Mouse (Mus musculus) heart, embryonic 12.5 days (tissue): ENCODE measurements at regions not wholly inside any gene's neighbourhood (a gene's known extent, or its start where the extent isn't known, plus 50 kb on each side); places are given as distances from the start of the nearest gene placed in this dataset.

Experiments used
- ATAC-seq: fragments of 200-750 bp; cut with Nextera tagmentation; 2 replicates; pipeline ENCODE4 v1.8.0; 2017; ENCODE audit warnings: moderate TSS enrichment, moderate library complexity; ENCODE audit not compliant: insufficient number of reproducible peaks, low FRiP score
- H3K27ac ChIP-seq: fragments of 300-500 bp; sonication (generic); 2 replicates; pipeline ENCODE4 v1.5.1; 2016; ENCODE audit warnings: mild to moderate bottlenecking, moderate library complexity; ENCODE audit not compliant: poor library complexity, severe bottlenecking
- H3K27me3 ChIP-seq: fragments of 300-500 bp; sonication (generic); replicated peaks from 2 replicates; pipeline ENCODE4 v1.6.1; 2016; ENCODE audit warnings: mild to moderate bottlenecking, moderate library complexity
- H3K36me3 ChIP-seq: fragments of 300-500 bp; sonication (generic); 2 replicates; pipeline ENCODE4 v1.6.1; 2016; ENCODE audit warnings: mild to moderate bottlenecking, moderate library complexity
- H3K4me1 ChIP-seq: fragments of 300-500 bp; sonication (generic); replicated peaks from 2 replicates; pipeline ENCODE4 v1.6.1; 2016; ENCODE audit warnings: mild to moderate bottlenecking
- H3K4me2 ChIP-seq: fragments of 300-500 bp; sonication (generic); 2 replicates; pipeline ENCODE4 v1.6.1; 2016; ENCODE audit warnings: mild to moderate bottlenecking, moderate library complexity
- H3K4me3 ChIP-seq: fragments of 300-500 bp; sonication (generic); 2 replicates; pipeline ENCODE4 v1.5.1; 2016; ENCODE audit warnings: mild to moderate bottlenecking
- H3K9ac ChIP-seq: fragments of 300-500 bp; sonication (generic); 2 replicates; pipeline ENCODE4 v1.6.1; 2016; ENCODE audit warnings: mild to moderate bottlenecking, moderate library complexity
- H3K9me3 ChIP-seq: fragments of 300-500 bp; sonication (generic); replicated peaks from 2 replicates; pipeline ENCODE4 v1.6.1; 2016; ENCODE audit warnings: mild to moderate bottlenecking, moderate library complexity
- WGBS: fragments of 180-500 bp; shearing (Covaris S2); methylation state at CpG from one replicate; pipeline ENCODE4 v1.1.7; 2016; 5-methylcytosine and 5-hydroxymethylcytosine counted together

DNA sequence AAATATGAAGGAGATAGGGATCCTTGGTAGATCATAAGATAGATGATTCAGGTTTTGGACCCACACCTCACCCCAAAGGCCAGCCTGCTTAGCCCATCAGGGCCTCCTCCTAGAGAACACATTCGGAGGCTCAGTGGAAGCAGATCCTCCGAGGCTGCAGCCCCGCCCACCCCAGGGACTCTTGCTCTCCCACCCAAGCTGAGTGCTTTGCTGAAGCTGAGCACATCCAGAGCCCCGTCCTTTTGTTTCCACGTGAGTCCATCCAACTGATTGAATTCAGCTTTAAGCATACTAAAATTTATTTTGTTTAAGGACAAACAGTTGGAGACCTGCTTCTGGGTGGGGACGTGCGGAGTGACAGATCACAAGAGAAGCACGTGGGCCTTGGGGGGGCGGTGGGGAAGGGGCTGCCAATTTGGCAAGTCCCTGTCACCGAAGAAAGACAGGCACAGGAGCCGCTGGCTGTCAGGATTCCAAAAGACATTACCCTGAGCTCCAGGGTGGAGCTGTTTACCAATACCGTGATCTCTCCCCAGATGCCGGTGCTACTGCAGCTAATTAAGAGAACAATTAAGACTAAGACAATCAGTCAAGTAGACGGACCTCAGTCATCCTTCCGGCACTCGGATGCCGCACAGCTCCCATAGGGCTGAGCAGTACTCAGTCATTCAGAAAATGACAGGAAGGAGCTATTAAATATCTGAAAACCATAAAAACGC lies 448.9 kb upstream of the Spred2 start:
- Histone ChIP-seq H3K9ac (no peak overlapping the region), H3K9me3 (no peaks in the 10 kb centered on the region)
- ATAC-seq = no peak

DNA sequence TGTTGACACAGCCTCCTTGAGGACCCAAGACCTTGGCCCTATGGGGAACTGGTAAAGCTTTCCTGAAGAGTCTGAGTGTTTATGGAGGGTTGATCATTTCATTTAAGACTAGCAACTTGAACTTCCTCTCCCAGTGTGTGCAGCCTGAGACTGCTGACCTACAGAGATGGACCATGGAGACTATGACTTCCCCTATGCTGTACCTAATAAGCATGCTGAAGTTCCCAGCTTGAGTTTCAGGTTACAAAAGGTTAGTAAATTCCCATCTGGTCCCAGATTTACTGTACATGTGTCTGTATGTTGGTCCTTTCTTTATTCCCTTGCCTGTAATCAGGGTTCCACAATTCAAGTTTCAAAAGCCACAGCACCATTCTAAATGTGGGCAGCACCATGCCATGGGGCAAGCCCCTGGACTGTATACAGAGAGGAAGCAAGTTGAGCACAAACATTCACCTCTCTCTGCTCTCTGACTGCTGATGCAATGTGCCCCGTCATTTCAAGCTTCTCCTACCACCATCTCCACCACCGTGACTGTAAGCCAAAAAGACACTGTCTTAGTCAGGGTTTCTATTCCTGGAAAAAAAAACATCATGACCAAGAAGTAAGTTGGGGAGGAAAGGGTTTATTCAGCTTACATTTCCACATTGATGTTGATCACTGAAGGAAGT lies 431.0 kb upstream of the Spred2 start:
- Histone ChIP-seq H3K4me3 (no peak overlapping the region), H3K9me3 (no peaks in the 10 kb centered on the region), H3K36me3 (no peaks in the 10 kb centered on the region), H3K27ac (no peak overlapping the region), H3K4me2 (no peak overlapping the region), H3K27me3 (no peaks in the 10 kb centered on the region), H3K9ac (no peak overlapping the region), H3K4me1 (no peaks in the 10 kb centered on the region)
- no peak for ATAC-seq
- WGBS = 65% methylated on average over 2 of the region's 2 CpGs

More for the DNA sequence above, 448.9 kb upstream of the Spred2 start:
- Histone ChIP-seq H3K4me2 (peak overlapping the region; percentile 62), H3K36me3 (no peaks in the 10 kb centered on the region), H3K27me3 (no peaks in the 10 kb centered on the region), H3K4me3 (peak overlapping the region; percentile 29), H3K4me1 (no peaks in the 10 kb centered on the region), H3K27ac (no peak overlapping the region)
- WGBS = 33% methylated on average over 18 of the region's 18 CpGs

DNA sequence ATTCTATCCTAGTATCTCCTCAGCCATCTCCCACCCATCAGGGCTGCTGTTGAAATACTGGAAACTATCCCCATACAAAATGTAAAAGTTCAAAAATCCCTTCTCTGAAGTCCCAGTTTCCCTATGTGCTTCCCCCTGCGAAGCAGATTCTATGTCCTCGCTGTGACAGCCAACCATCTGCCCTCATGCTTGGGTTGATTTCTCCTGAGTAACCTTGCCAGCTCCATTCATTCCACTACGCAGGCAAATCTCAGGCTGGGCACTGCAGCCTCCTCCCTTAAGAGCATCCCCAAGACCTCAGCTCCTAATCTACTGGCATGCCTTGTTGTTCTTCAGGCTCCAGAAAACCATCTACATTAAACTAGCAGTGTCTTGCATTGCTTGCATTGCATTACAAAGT lies 402.5 kb upstream of the Spred2 start:
- Histone ChIP-seq H3K4me2 (no peak overlapping the region), H3K4me1 (no peaks in the 10 kb centered on the region), H3K4me3 (no peak overlapping the region), H3K27ac (no peak overlapping the region), H3K36me3 (no peaks in the 10 kb centered on the region), H3K9me3 (no peaks in the 10 kb centered on the region), H3K9ac (no peak overlapping the region), H3K27me3 (no peaks in the 10 kb centered on the region)
- 78% methylated on average over 3 of the region's 3 CpGs for WGBS
- ATAC-seq = no peak

GRCm38 (mm10) chr11:19523853-19524487 lies 400.2 kb upstream of the Spred2 start:
- no peak overlapping the region for H3K4me2 ChIP-seq
- no peaks in the 10 kb centered on the region for H3K4me1 ChIP-seq
- 65% methylated on average over 6 of the region's 6 CpGs for WGBS
- H3K4me3 ChIP-seq = no peak overlapping the region
- H3K9ac ChIP-seq = no peak overlapping the region
- no peaks in the 10 kb centered on the region for H3K27me3 ChIP-seq
- ATAC-seq = no peak
- no peaks in the 10 kb centered on the region for H3K36me3 ChIP-seq
- H3K9me3 ChIP-seq = no peaks in the 10 kb centered on the region
- no peak overlapping the region for H3K27ac ChIP-seq

GRCm38 (mm10) chr11:19529126-19529525 lies 395.0 kb upstream of the Spred2 start:
- Histone ChIP-seq H3K36me3 (no peaks in the 10 kb centered on the region), H3K4me3 (no peak overlapping the region), H3K9ac (no peak overlapping the region), H3K27me3 (no peaks in the 10 kb centered on the region), H3K9me3 (no peaks in the 10 kb centered on the region), H3K27ac (no peak overlapping the region), H3K4me1 (no peaks in the 10 kb centered on the region; the same call in 1 of the 2 replicates), H3K4me2 (no peak overlapping the region)
- 63% methylated on average over 5 of the region's 5 CpGs for WGBS
- no peak for ATAC-seq

DNA sequence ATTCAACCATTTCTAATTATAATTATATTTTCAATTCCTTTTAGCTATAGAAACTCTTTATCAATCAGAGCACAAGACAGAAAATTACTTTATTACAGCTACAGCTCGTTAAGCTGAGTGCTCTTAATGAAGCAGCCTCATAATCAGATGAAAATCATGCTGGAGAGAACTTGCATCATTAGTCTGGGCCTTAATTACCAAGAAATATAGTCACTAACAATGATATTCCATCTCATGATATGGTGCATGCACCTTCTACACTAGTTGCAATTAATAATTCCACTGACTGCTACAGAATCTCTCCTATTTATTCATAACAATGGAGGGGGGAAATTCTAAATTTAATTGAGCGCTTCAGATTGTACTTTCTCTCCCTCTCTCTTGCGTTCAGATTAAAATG lies 393.5 kb upstream of the Spred2 start:
- H3K9me3 ChIP-seq = no peaks in the 10 kb centered on the region
- no peak overlapping the region for H3K4me3 ChIP-seq
- no peaks in the 10 kb centered on the region for H3K27me3 ChIP-seq
- no peaks in the 10 kb centered on the region for H3K36me3 ChIP-seq
- H3K9ac ChIP-seq = no peak overlapping the region
- no peak overlapping the region for H3K27ac ChIP-seq
- no peak for ATAC-seq
- 82% methylated on average over 3 of the region's 3 CpGs for WGBS
- H3K4me1 ChIP-seq = no peaks in the 10 kb centered on the region; the same call in 1 of the 2 replicates
- H3K4me2 ChIP-seq = no peak overlapping the region

DNA sequence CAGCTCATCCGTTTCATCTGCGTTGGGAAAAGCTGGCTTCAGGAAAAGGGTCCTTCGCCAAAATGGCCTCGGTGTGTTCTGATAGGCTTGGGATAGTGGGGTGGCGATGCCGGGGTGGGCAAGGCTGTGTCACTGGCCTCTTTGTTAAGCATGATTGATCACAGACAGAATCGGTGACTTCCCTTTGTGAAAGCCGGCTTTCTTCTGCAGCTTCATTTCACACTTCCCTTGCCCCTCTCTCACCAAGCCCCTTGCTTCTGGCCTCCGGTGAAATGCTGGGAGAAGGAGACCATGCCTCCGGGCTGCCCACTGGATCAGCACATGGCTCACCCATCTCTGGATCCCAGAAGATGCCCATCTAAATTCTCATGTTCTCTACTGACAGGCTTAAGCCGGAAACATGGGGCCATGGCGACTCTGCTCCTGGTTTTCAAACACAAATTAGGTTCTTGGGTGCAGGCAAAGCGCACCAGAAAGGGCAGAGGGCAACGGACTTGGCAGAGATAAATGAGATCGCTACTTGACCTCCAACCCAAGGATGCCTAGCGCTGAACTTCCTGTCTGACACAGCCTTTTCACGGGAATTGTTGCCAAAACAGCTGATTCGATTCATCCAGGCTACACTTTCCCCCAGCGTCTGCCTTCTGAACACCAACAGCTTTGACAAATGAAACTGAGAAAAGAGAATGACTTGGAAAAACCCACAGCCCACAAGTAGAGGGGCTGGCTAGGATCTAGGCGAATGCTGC lies 392.7 kb upstream of the Spred2 start:
- H3K27ac ChIP-seq = no peak overlapping the region
- H3K9me3 ChIP-seq = no peaks in the 10 kb centered on the region
- no peak overlapping the region for H3K4me3 ChIP-seq
- H3K4me2 ChIP-seq = peak overlapping the region; percentile 40
- no peaks in the 10 kb centered on the region for H3K27me3 ChIP-seq
- 43% methylated on average over 20 of the region's 20 CpGs for WGBS
- no peaks in the 10 kb centered on the region; the same call in 1 of the 2 replicates for H3K4me1 ChIP-seq
- no peaks in the 10 kb centered on the region for H3K36me3 ChIP-seq
- no peak overlapping the region for H3K9ac ChIP-seq
- ATAC-seq = no peak

GRCm38 (mm10) chr11:19532867-19533266 lies 391.3 kb upstream of the Spred2 start:
- Histone ChIP-seq H3K9me3 (no peaks in the 10 kb centered on the region), H3K4me2 (no peak overlapping the region), H3K27me3 (no peaks in the 10 kb centered on the region), H3K36me3 (no peaks in the 10 kb centered on the region), H3K9ac (no peak overlapping the region), H3K27ac (no peak overlapping the region), H3K4me3 (no peak overlapping the region), H3K4me1 (no peaks in the 10 kb centered on the region; the same call in 1 of the 2 replicates)
- WGBS = 81% methylated on average over 7 of the region's 7 CpGs
- ATAC-seq = no peak

GRCm38 (mm10) chr11:19533701-19534100 lies 390.5 kb upstream of the Spred2 start:
- Histone ChIP-seq H3K9me3 (no peaks in the 10 kb centered on the region), H3K36me3 (no peaks in the 10 kb centered on the region), H3K27ac (no peak overlapping the region), H3K4me1 (no peaks in the 10 kb centered on the region; the same call in 1 of the 2 replicates), H3K4me3 (no peak overlapping the region), H3K4me2 (no peak overlapping the region), H3K27me3 (no peaks in the 10 kb centered on the region), H3K9ac (no peak overlapping the region)
- no peak for ATAC-seq
- 41% methylated on average over 1 of the region's 1 CpGs for WGBS

GRCm38 (mm10) chr11:19535215-19535614 lies 389.0 kb upstream of the Spred2 start:
- Histone ChIP-seq H3K27ac (no peak overlapping the region), H3K9ac (no peak overlapping the region), H3K4me2 (no peak overlapping the region), H3K4me3 (no peak overlapping the region), H3K36me3 (no peaks in the 10 kb centered on the region), H3K27me3 (no peaks in the 10 kb centered on the region), H3K9me3 (no peaks in the 10 kb centered on the region), H3K4me1 (no peaks in the 10 kb centered on the region; the same call in 1 of the 2 replicates)
- WGBS = 85% methylated on average over 1 of the region's 1 CpGs
- no peak for ATAC-seq

GRCm38 (mm10) chr11:19546226-19546625 lies 377.9 kb upstream of the Spred2 start:
- no peaks in the 10 kb centered on the region for H3K36me3 ChIP-seq
- H3K4me2 ChIP-seq = no peak overlapping the region
- no peak overlapping the region for H3K4me3 ChIP-seq
- H3K27ac ChIP-seq = no peak overlapping the region
- no peaks in the 10 kb centered on the region for H3K9me3 ChIP-seq
- no peak for ATAC-seq
- H3K4me1 ChIP-seq = no peaks in the 10 kb centered on the region
- no peak overlapping the region for H3K9ac ChIP-seq
- no peaks in the 10 kb centered on the region for H3K27me3 ChIP-seq
- 50% methylated on average over 4 of the region's 4 CpGs for WGBS
